Mouse (Mus musculus): ENCODE results near the gene Il17rd. TPM values are rescaled to one million over a fixed set of nuclear protein-coding genes. Genes with fewer than 3 reads are reported as not detected.
A peak's percentile ranks its signal among the peaks of the same experiment; 100 is the strongest.

Il17rd gene
- polyA plus RNA-seq, 1 experiment from 2014 or later: 1.9 TPM

- H3K4me2 ChIP-seq (ENCODE audit: low read depth, low read length): no peak overlapping the region
- no peak overlapping the region for H3K4me3 ChIP-seq (ENCODE audit: low read length)
- H3K9ac ChIP-seq (ENCODE audit: low read length): no peak overlapping the region
- H3K36me3 ChIP-seq (ENCODE audit: control insufficient read depth, insufficient read depth, low read length): no peaks in the 10 kb centered on the region
- WGBS: 23% methylated on average over 3 of the region's 3 CpGs
- no peaks in the 10 kb centered on the region for H3K9me3 ChIP-seq (ENCODE audit: control insufficient read depth, low read length)
- peak; percentile 62 for ATAC-seq (ENCODE audit: low read depth)
- H3K4me1 ChIP-seq (replicated peaks; ENCODE audit: control insufficient read depth, insufficient read depth, low read length): no peaks in the 10 kb centered on the region
- 0 out of 2 replicates have a peak overlapping the region, but pooled peaks have one; percentile 8 for H3K27ac ChIP-seq (ENCODE audit: low read length)
- H3K27me3 ChIP-seq (ENCODE audit: control insufficient read depth, insufficient read depth, low read depth, low read length): no peaks in the 10 kb centered on the region
These were observed 58.0 kb downstream of the Il17rd start for GRCm38 (mm10) chr14:27096779-27097178.

- no peaks in the 10 kb centered on the region for H3K4me1 ChIP-seq (replicated peaks; ENCODE audit: control insufficient read depth, insufficient read depth, low read length)
- no peak overlapping the region for H3K4me3 ChIP-seq (ENCODE audit: low read length)
- no peak overlapping the region for H3K27ac ChIP-seq (ENCODE audit: low read length)
- no peak for ATAC-seq (ENCODE audit: low read depth)
- H3K36me3 ChIP-seq (ENCODE audit: control insufficient read depth, insufficient read depth, low read length): no peaks in the 10 kb centered on the region
- no peak overlapping the region for H3K4me2 ChIP-seq (ENCODE audit: low read depth, low read length)
- no peaks in the 10 kb centered on the region for H3K27me3 ChIP-seq (ENCODE audit: control insufficient read depth, insufficient read depth, low read depth, low read length)
- WGBS: 50% methylated on average over 7 of the region's 7 CpGs
- H3K9me3 ChIP-seq (ENCODE audit: control insufficient read depth, low read length): no peaks in the 10 kb centered on the region
- no peak overlapping the region for H3K9ac ChIP-seq (ENCODE audit: low read length)
These were observed 63.0 kb downstream of the Il17rd start for GRCm38 (mm10) chr14:27101735-27102134.

- Histone ChIP-seq H3K9me3 (ENCODE audit: control insufficient read depth, low read length) (no peaks in the 10 kb centered on the region), H3K36me3 (ENCODE audit: control insufficient read depth, insufficient read depth, low read length) (no peaks in the 10 kb centered on the region), H3K4me2 (ENCODE audit: low read depth, low read length) (no peak overlapping the region), H3K4me1 (replicated peaks; ENCODE audit: control insufficient read depth, insufficient read depth, low read length) (no peaks in the 10 kb centered on the region), H3K4me3 (ENCODE audit: low read length) (no peak overlapping the region), H3K9ac (ENCODE audit: low read length) (no peak overlapping the region), H3K27me3 (ENCODE audit: control insufficient read depth, insufficient read depth, low read depth, low read length) (no peaks in the 10 kb centered on the region), H3K27ac (ENCODE audit: low read length) (no peak overlapping the region)
- peak; percentile 49; the same call in 1 of the 2 replicates for ATAC-seq (ENCODE audit: low read depth)
- 71% methylated on average over 6 of the region's 6 CpGs for WGBS
These were observed 64.0 kb downstream of the Il17rd start for GRCm38 (mm10) chr14:27102720-27103119.

- Histone ChIP-seq H3K9me3 (ENCODE audit: control insufficient read depth, low read length) (no peaks in the 10 kb centered on the region), H3K36me3 (ENCODE audit: control insufficient read depth, insufficient read depth, low read length) (no peaks in the 10 kb centered on the region), H3K4me3 (ENCODE audit: low read length) (no peak overlapping the region), H3K27ac (ENCODE audit: low read length) (no peak overlapping the region), H3K27me3 (ENCODE audit: control insufficient read depth, insufficient read depth, low read depth, low read length) (no peaks in the 10 kb centered on the region), H3K4me2 (ENCODE audit: low read depth, low read length) (no peak overlapping the region), H3K9ac (ENCODE audit: low read length) (no peak overlapping the region), H3K4me1 (replicated peaks; ENCODE audit: control insufficient read depth, insufficient read depth, low read length) (no peaks in the 10 kb centered on the region)
- WGBS: 79% methylated on average over 12 of the region's 12 CpGs
- no peak for ATAC-seq (ENCODE audit: low read depth)
These were observed 67.2 kb downstream of the Il17rd start for GRCm38 (mm10) chr14:27105731-27106457.

GRCm38 (mm10) chr14:27108748-27109504, 70.2 kb downstream of the Il17rd start:
- no peak for ATAC-seq (ENCODE audit: low read depth)
- H3K4me3 ChIP-seq (ENCODE audit: low read length): no peak overlapping the region
- H3K4me2 ChIP-seq (ENCODE audit: low read depth, low read length): no peak overlapping the region
- WGBS: 60% methylated on average over 6 of the region's 6 CpGs
- no peaks in the 10 kb centered on the region; the same call in 1 of the 2 replicates for H3K27me3 ChIP-seq (ENCODE audit: control insufficient read depth, insufficient read depth, low read depth, low read length)
- no peak overlapping the region for H3K27ac ChIP-seq (ENCODE audit: low read length)
- no peaks in the 10 kb centered on the region for H3K9me3 ChIP-seq (ENCODE audit: control insufficient read depth, low read length)
- H3K36me3 ChIP-seq (ENCODE audit: control insufficient read depth, insufficient read depth, low read length): no peaks in the 10 kb centered on the region
- no peaks in the 10 kb centered on the region for H3K4me1 ChIP-seq (replicated peaks; ENCODE audit: control insufficient read depth, insufficient read depth, low read length)
- no peak overlapping the region for H3K9ac ChIP-seq (ENCODE audit: low read length)

GRCm38 (mm10) chr14:27114362-27115274, 75.9 kb downstream of the Il17rd start, which contains the start of gene Arhgef3:
Arhgef3 (plus strand) TSS chr14:27114899.
- Histone ChIP-seq H3K4me1 (replicated peaks; ENCODE audit: control insufficient read depth, insufficient read depth, low read length) (peaks cover 7% of the 10 kb centered on the region), H3K9me3 (ENCODE audit: control insufficient read depth, low read length) (no peaks in the 10 kb centered on the region), H3K9ac (ENCODE audit: low read length) (peak within 1 kb of the TSS; percentile 70), H3K4me2 (ENCODE audit: low read depth, low read length) (peak within 1 kb of the TSS; percentile 99), H3K36me3 (ENCODE audit: control insufficient read depth, insufficient read depth, low read length) (no peaks in the 10 kb centered on the region), H3K27me3 (ENCODE audit: control insufficient read depth, insufficient read depth, low read depth, low read length) (peaks cover 14% of the 10 kb centered on the region), H3K4me3 (ENCODE audit: low read length) (peak within 1 kb of the TSS; percentile 67), H3K27ac (ENCODE audit: low read length) (no peak within 1 kb of the TSS)
- peak; percentile 97 for ATAC-seq (ENCODE audit: low read depth)
- 2% methylated on average over 55 of the region's 58 CpGs for WGBS

GRCm38 (mm10) chr14:27115275-27115660, 76.5 kb downstream of the Il17rd start:
- 17% methylated on average over 11 of the region's 11 CpGs for WGBS
- no peaks in the 10 kb centered on the region for H3K9me3 ChIP-seq (ENCODE audit: control insufficient read depth, low read length)

GRCm38 (mm10) chr14:27115991-27116390, 77.2 kb downstream of the Il17rd start:
- Histone ChIP-seq H3K27me3 (ENCODE audit: control insufficient read depth, insufficient read depth, low read depth, low read length) (peaks cover 14% of the 10 kb centered on the region), H3K9ac (ENCODE audit: low read length) (no peak overlapping the region), H3K4me2 (ENCODE audit: low read depth, low read length) (no peak overlapping the region), H3K9me3 (ENCODE audit: control insufficient read depth, low read length) (no peaks in the 10 kb centered on the region), H3K27ac (ENCODE audit: low read length) (no peak overlapping the region), H3K4me3 (ENCODE audit: low read length) (no peak overlapping the region), H3K4me1 (replicated peaks; ENCODE audit: control insufficient read depth, insufficient read depth, low read length) (peaks cover 7% of the 10 kb centered on the region), H3K36me3 (ENCODE audit: control insufficient read depth, insufficient read depth, low read length) (no peaks in the 10 kb centered on the region)
- 56% methylated on average over 6 of the region's 6 CpGs for WGBS
- no peak for ATAC-seq (ENCODE audit: low read depth)

More at GRCm38 (mm10) chr14:27115275-27115660, 76.5 kb downstream of the Il17rd start:
- H3K4me1 ChIP-seq (replicated peaks; ENCODE audit: control insufficient read depth, insufficient read depth, low read length): peaks cover 7% of the 10 kb centered on the region
- H3K9ac ChIP-seq (ENCODE audit: low read length): peak overlapping the region; percentile 70
- H3K4me3 ChIP-seq (ENCODE audit: low read length): peak overlapping the region; percentile 67
- peak; percentile 15; the same call in 1 of the 2 replicates for ATAC-seq (ENCODE audit: low read depth)
- H3K4me2 ChIP-seq (ENCODE audit: low read depth, low read length): peak overlapping the region; percentile 99
- H3K27ac ChIP-seq (ENCODE audit: low read length): no peak overlapping the region
- no peaks in the 10 kb centered on the region for H3K36me3 ChIP-seq (ENCODE audit: control insufficient read depth, insufficient read depth, low read length)
- H3K27me3 ChIP-seq (ENCODE audit: control insufficient read depth, insufficient read depth, low read depth, low read length): peaks cover 14% of the 10 kb centered on the region

All from lung, embryonic 16.5 days (tissue).